Mouse (Mus musculus): ENCODE measurements at regions not wholly inside any gene's neighbourhood (a gene's known extent, or its start where the extent isn't known, plus 50 kb on each side); places are given as distances from the start of the nearest gene placed in this dataset.

- TF ChIP-seq CTCF (IDR thresholded peaks at IDR 0.05; ENCODE audit: borderline replicate concordance, extremely low read depth, insufficient read depth, insufficient read length) (no peak), POLR2A (IDR thresholded peaks at IDR 0.05; ENCODE audit: borderline replicate concordance, extremely low read depth, insufficient read depth, insufficient read length, poor library complexity, severe bottlenecking) (no peak)
- peak; percentile 18 for DNase-seq (ENCODE audit: low read depth)
Measured at GRCm38 (mm10) chrX:141933899-141934298, 58.9 kb upstream of the Gm15294 start.

Measured in brain, embryonic 14.5 days (tissue).